Mouse (Mus musculus) ovary, postnatal 10 days (tissue): ENCODE results near the gene Igfbp7.
A peak's percentile ranks its signal among the peaks of the same experiment; 100 is the strongest.

Experiments
- DNase-seq: peaks from one replicate; pipeline ENCODE4 v3.0.0; 2022; ENCODE audit warnings: low spot score

Igfbp7 gene

GRCm38 (mm10) chr5:77379434-77380135 lies 28.3 kb downstream of the Igfbp7 start:
- DNase-seq, result no peak

- DNase-seq, result no peak
Measured at GRCm38 (mm10) chr5:77378027-77378426, 29.8 kb downstream of the Igfbp7 start.

DNA sequence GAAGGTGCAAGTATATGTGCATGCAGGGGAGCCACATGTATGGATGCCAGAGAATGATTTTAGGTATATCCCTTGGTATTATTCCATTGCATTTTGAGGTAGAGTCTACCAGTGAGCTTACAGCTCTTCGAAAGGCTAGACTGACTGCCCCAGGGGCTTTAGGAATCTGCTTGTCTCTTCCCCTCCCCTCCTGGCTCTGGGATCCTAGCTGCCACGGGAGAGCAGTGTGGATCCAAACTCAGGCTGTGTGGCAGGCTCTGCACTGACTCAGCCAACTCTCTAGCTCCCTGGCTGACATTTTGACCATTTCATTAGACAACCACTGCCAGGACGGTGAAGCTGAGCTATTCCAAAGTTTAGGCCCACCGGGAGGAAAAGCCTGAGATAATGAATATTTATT lies 32.3 kb downstream of the Igfbp7 start:
- DNase-seq, result no peak

GRCm38 (mm10) chr5:77374945-77375344 lies 32.9 kb downstream of the Igfbp7 start:
- DNase-seq, result no peak

- DNase-seq, result no peak
Measured at GRCm38 (mm10) chr5:77372778-77373177, 35.1 kb downstream of the Igfbp7 start.

DNA sequence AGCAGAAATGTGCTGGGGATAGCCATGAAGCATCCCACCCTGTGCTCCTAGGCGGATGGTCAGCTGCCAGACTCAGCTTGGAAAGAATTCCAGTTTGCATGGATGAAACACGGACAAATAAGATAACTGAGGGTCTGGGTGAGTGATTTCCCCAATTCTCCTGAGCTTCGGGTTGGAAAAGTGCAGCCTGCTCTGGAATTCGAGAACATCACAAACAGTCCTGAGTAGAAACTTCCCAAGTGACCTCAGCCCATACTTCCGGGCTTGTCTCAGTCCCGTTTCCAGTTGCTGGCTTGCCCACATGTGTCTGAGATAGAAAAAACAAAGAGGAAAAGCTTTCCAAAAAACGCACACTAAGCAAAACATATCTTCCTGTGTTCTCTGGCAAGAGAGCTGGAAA lies 35.6 kb downstream of the Igfbp7 start:
- no peak for DNase-seq

GRCm38 (mm10) chr5:77370378-77370892 lies 37.4 kb downstream of the Igfbp7 start:
- DNase-seq, result no peak

- no peak for DNase-seq
Measured at GRCm38 (mm10) chr5:77369394-77369793, 38.4 kb downstream of the Igfbp7 start.

DNA sequence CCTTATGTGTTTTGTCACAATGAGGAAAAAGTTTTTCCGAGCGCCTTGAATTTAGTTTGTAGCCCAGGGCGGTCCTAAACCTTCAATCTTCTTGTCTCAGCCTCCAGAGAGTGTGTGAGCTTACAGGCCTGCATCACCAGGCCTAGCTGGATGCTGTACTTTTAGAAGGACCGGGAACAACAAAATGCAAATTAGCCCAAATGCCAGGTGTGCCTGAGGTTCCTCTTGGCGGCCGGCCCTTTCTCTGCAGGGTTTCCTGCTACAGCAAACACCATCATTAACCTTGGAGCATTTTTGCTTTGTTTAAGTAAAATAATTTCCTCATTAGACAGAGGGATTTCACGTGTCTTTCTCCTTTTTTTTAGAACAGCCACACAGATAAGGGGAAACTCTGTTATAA lies 39.6 kb downstream of the Igfbp7 start:
- no peak for DNase-seq

DNA sequence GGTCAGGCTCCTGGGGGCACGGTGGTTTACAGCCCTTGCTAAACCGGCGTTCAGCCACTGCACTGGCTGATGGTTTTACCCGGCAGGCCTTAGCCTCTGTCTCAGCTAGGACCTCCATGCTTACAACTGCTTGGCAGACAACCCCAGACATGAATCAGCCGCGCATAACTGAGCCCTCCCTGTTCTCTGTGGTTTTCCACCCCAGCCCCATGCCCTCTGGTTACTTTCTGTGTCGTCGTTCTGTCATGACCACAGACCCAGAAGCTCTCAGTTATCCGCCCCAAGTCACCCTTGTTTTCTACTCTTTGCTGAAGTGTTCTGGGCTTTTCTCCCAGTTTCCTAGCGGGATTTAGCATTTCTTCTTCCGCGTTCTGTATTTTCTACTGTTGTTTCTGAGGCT lies 40.2 kb downstream of the Igfbp7 start:
- DNase-seq, result no peak

DNA sequence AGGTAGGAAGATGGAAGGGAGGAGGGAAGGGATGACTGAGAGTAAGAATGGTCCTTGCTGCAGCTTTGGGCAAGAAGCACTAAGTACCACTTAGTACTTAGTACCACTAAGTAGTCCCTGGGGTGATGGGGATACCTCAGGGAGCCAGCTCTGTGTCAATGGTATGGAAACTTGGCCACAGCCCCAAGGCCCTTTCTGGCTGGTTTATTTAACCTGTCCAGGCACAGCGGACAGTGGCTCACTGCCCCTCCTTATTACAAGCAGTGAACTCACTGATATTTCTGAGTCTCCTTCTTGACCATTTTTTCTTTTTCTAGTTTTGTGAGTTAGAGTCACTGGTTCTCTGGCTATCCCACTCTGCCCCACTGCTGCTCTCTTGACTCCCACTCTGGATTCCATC lies 40.7 kb downstream of the Igfbp7 start:
- no peak for DNase-seq

GRCm38 (mm10) chr5:77366313-77366712 lies 41.5 kb downstream of the Igfbp7 start:
- no peak for DNase-seq

- DNase-seq, result no peak
Measured at GRCm38 (mm10) chr5:77364443-77365038, 43.3 kb downstream of the Igfbp7 start.

DNA sequence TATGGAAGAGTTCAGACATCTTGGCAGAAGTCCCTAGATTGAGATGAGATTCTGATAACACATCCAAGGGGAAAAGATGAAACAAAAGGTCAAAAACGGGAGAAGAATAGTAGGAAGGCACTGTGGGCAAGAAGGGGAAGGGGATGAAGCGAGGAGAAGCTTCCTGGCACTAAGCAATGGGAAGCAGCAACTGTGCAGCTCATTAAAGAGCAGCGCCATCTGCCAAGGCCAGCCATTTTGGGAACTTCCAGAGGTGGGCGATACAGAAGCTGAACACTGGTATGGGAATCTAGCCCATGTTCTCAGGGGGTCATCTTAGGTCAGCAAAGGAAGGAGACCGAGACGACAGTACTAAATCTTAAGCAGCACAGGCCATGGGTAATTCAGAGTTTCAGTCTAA lies 44.2 kb downstream of the Igfbp7 start:
- DNase-seq, result no peak

GRCm38 (mm10) chr5:77362120-77362519 lies 45.7 kb downstream of the Igfbp7 start:
- DNase-seq, result no peak

DNA sequence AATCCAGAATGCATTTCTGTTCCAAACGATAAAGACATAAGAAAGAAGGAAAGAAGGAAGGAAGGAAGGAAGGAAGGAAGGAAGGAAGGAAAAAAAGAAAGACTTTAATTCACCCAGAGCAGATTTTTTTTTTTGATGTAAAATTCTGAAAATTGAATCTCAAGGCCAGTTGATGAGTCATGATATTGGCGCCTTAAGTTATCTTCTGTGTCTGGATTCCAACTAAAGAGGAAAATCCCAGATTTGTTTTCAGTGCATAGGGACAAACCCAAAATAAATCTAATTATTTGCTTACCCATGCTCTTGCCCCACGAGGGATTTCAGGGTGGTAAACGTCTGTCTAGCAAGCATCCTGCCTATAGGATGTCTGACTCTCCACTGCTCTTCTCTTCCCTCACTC lies 46.8 kb downstream of the Igfbp7 start:
- no peak for DNase-seq

DNA sequence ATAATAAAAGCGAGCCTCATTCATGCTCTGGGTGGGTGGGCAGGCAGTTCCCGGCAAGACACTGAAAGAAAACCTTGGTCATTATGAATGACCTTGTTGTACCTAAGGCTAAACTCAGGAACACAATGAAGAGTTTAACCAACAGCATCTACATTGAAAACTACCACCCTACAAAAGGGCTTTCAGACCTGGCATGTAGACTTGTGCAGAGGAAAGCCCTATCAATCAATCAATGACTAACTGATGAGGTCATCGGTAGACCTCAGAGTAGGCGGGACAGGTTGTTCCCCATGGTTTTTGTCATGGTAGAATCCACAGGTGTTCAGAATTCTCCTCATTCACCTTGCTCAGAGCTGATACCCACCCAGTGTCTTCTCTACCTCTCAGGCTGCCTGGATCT lies 47.9 kb downstream of the Igfbp7 start:
- DNase-seq, result no peak

- peak; percentile 36 for DNase-seq
Measured at GRCm38 (mm10) chr5:77358347-77358746, 49.5 kb downstream of the Igfbp7 start.

DNA sequence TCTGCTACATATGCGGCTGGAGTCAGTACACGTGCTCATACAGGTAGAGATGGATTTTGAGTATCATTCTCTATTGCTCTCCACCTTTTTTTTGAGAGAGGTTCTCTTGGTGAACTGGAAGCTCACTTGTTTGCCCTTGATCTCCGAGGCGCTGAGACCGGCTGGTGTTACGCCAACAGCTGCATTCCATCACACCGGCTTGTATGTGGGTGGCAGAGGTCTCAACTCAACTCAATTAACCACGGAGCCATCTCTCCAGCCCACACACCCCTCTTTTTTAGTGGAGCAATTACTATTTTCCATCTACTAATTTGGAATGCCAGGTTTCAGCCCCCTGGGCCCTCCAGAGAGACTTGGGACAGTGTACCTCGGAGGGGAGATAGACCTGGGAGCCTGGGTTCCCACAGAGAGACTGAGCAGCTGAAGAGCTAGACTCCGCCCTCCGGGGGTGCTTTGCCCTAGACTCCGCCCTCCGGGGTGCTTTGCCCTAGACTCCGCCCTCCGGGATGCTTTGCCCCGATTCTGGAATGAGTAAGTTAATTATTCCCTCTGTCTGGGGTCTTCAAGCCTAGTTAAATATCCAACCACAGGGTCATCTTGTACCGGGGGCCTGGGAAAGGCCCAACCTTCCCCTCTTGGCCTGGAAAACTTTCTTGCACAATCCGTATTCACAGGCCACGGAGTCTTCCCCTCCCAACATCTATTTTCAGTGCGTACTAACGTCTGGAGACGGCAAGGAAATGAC lies 50.3 kb downstream of the Igfbp7 start:
- DNase-seq, result peak; percentile 45

GRCm38 (mm10) chr5:77355307-77356265 lies 52.3 kb downstream of the Igfbp7 start:
- no peak for DNase-seq

- DNase-seq, result peak; percentile 74
Measured at GRCm38 (mm10) chr5:77354361-77354787, 53.5 kb downstream of the Igfbp7 start.

GRCm38 (mm10) chr5:77351691-77352090 lies 56.1 kb downstream of the Igfbp7 start:
- no peak for DNase-seq
